Mouse (Mus musculus): ENCODE measurements around the gene Hmgb1.

DNA sequence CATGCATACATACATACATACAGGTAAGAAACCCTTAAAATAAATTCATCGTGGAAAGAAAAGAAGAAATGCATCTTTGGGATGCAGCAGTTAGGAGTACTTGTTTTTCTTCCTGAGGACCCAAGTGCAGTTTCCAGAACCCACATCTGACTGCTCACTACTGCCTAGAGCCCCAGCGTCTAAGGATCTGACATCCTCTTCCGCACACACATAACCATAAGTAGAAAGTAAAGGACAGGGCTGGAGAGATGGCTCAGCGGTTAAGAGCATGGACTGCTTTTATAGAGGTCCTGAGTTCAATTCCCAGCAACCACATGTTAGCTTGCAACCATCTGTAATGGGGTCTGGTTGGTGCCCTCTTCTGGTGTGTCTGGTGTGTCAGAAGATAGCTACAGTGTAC is 151.9 kb downstream of the Hmgb1 start:
- TF ChIP-seq POLR2A (IDR thresholded peaks at IDR 0.05; ENCODE audit: low read depth, low read length) (no peak), CTCF (IDR thresholded peaks at IDR 0.05; ENCODE audit: borderline replicate concordance, insufficient read depth, low read length) (no peak)
